Mouse (Mus musculus) heart, embryonic 13.5 days (tissue): ENCODE measurements around the gene Hoxa13. TPM values are rescaled to one million over a fixed set of nuclear protein-coding genes. Genes with fewer than 3 reads are reported as not detected.

Source experiments
- ATAC-seq: fragments of 200-750 bp; cut with Nextera tagmentation; 2 replicates; pipeline ENCODE4 v1.8.0; 2017; ENCODE audit warnings: moderate TSS enrichment; ENCODE audit not compliant: insufficient number of reproducible peaks, low FRiP score, low TSS enrichment; ENCODE audit errors: extremely low read depth
- H3K27ac ChIP-seq: fragments of 300-500 bp; sonication (generic); replicated peaks from 2 replicates; pipeline ENCODE4 v1.5.1; 2015; ENCODE audit warnings: moderate library complexity, mild to moderate bottlenecking, inconsistent platforms
- H3K27me3 ChIP-seq: fragments of 300-500 bp; sonication (generic); replicated peaks from 2 replicates; pipeline ENCODE4 v1.6.1; 2015; ENCODE audit warnings: mild to moderate bottlenecking, inconsistent platforms
- H3K36me3 ChIP-seq: fragments of 300-500 bp; sonication (generic); 2 replicates; pipeline ENCODE4 v1.6.1; 2015; ENCODE audit warnings: mild to moderate bottlenecking, inconsistent platforms
- H3K4me1 ChIP-seq: fragments of 300-500 bp; sonication (generic); 2 replicates; pipeline ENCODE4 v1.6.1; 2015; ENCODE audit warnings: inconsistent platforms
- H3K4me2 ChIP-seq: fragments of 300-500 bp; sonication (generic); 2 replicates; pipeline ENCODE4 v1.6.1; 2015; ENCODE audit warnings: inconsistent platforms, mild to moderate bottlenecking, moderate library complexity
- H3K4me3 ChIP-seq: fragments of 300-500 bp; sonication (generic); 2 replicates; pipeline ENCODE4 v1.5.1; 2015; ENCODE audit warnings: moderate library complexity, mild to moderate bottlenecking, inconsistent platforms
- H3K9ac ChIP-seq: fragments of 300-500 bp; sonication (generic); 2 replicates; pipeline ENCODE4 v1.6.1; 2015; ENCODE audit warnings: inconsistent platforms, mild to moderate bottlenecking, moderate library complexity
- H3K9me3 ChIP-seq: fragments of 300-500 bp; sonication (generic); 2 replicates; pipeline ENCODE4 v1.6.1; 2016; ENCODE audit warnings: inconsistent platforms
- WGBS: fragments of 180-500 bp; shearing (Covaris S2); methylation state at CpG from one replicate; pipeline ENCODE4 v1.1.7; 2015; ENCODE audit warnings: mixed read lengths; 5-methylcytosine and 5-hydroxymethylcytosine counted together
- polyA plus RNA-seq: library from polyadenylated mRNA; unstranded; fragments of >200 nt; fragmentation: Nextera tagmentation; extraction: Ambion mirVana; gene quantifications from 2 replicates; pipeline ENCODE4 v1.2.1, GENCODE M21; 2015

The Hoxa13 gene
- polyA plus RNA-seq, 1 experiment from 2014 or later, result not detected

GRCm38 (mm10) chr6:52224895-52225611, 35.6 kb downstream of the Hoxa13 start:
- ATAC-seq, result no peak
- Histone ChIP-seq H3K4me3 (peak overlapping the region; percentile 23; the same call in 1 of the 2 replicates), H3K4me2 (no peak overlapping the region)

GRCm38 (mm10) chr6:52223939-52224760, 36.5 kb downstream of the Hoxa13 start:
- no peak for ATAC-seq
- Histone ChIP-seq H3K27me3 (peaks cover 99% of the 10 kb centered on the region), H3K4me1 (peaks cover 15% of the 10 kb centered on the region; the same call in 1 of the 2 replicates), H3K9ac (no peak overlapping the region), H3K36me3 (no peaks in the 10 kb centered on the region), H3K4me2 (peak overlapping the region; percentile 26; the same call in 1 of the 2 replicates), H3K27ac (no peak overlapping the region), H3K4me3 (no peak overlapping the region; the same call in 1 of the 2 replicates), H3K9me3 (no peaks in the 10 kb centered on the region)
- 4% methylated on average over 24 of the region's 24 CpGs for WGBS

More at GRCm38 (mm10) chr6:52224895-52225611, 35.6 kb downstream of the Hoxa13 start:
- 1% methylated on average over 36 of the region's 36 CpGs for WGBS
- Histone ChIP-seq H3K9me3 (no peaks in the 10 kb centered on the region), H3K27ac (no peak overlapping the region), H3K27me3 (peaks cover 99% of the 10 kb centered on the region), H3K9ac (no peak overlapping the region), H3K36me3 (no peaks in the 10 kb centered on the region), H3K4me1 (peaks cover 15% of the 10 kb centered on the region; the same call in 1 of the 2 replicates)

- H3K27me3 ChIP-seq, result peaks cover 100% of the 10 kb centered on the region
- no peak for ATAC-seq
- no peak overlapping the region for H3K27ac ChIP-seq
- peaks cover 16% of the 10 kb centered on the region for H3K4me1 ChIP-seq
- no peak overlapping the region for H3K9ac ChIP-seq
- no peaks in the 10 kb centered on the region for H3K36me3 ChIP-seq
- 21% methylated on average over 13 of the region's 13 CpGs for WGBS
- no peak overlapping the region for H3K4me2 ChIP-seq
- no peaks in the 10 kb centered on the region for H3K9me3 ChIP-seq
- no peak overlapping the region for H3K4me3 ChIP-seq
Measured at GRCm38 (mm10) chr6:52222729-52223128, 38.0 kb downstream of the Hoxa13 start.

GRCm38 (mm10) chr6:52221993-52222685, 38.5 kb downstream of the Hoxa13 start:
- no peak for ATAC-seq
- Histone ChIP-seq H3K27me3 (peaks cover 100% of the 10 kb centered on the region), H3K9me3 (no peaks in the 10 kb centered on the region), H3K4me3 (peak overlapping the region; percentile 61), H3K4me2 (peak overlapping the region; percentile 79), H3K36me3 (no peaks in the 10 kb centered on the region), H3K27ac (no peak overlapping the region), H3K9ac (no peak overlapping the region), H3K4me1 (peaks cover 22% of the 10 kb centered on the region)
- 7% methylated on average over 21 of the region's 21 CpGs for WGBS

GRCm38 (mm10) chr6:52221337-52221992, 39.2 kb downstream of the Hoxa13 start, which contains the start of gene Hoxa7:
TSS of gene Hoxa7 (minus strand) at chr6:52221854.
- no peak for ATAC-seq
- peak within 1 kb of the TSS; percentile 61 for H3K4me3 ChIP-seq
- H3K27me3 ChIP-seq, result peaks cover 100% of the 10 kb centered on the region
- WGBS, result 1% methylated on average over 46 of the region's 46 CpGs
- H3K9me3 ChIP-seq, result no peaks in the 10 kb centered on the region
- no peak within 1 kb of the TSS for H3K27ac ChIP-seq
- H3K36me3 ChIP-seq, result no peaks in the 10 kb centered on the region
- H3K4me2 ChIP-seq, result peak within 1 kb of the TSS; percentile 79
- peaks cover 27% of the 10 kb centered on the region for H3K4me1 ChIP-seq
- peak within 1 kb of the TSS; percentile 70 for H3K9ac ChIP-seq

- 8% methylated on average over 12 of the region's 12 CpGs for WGBS
- H3K4me3 ChIP-seq, result peak overlapping the region; percentile 61
- no peak for ATAC-seq
- peaks cover 100% of the 10 kb centered on the region for H3K27me3 ChIP-seq
- no peaks in the 10 kb centered on the region for H3K9me3 ChIP-seq
- no peak overlapping the region for H3K27ac ChIP-seq
- no peaks in the 10 kb centered on the region for H3K36me3 ChIP-seq
- H3K9ac ChIP-seq, result no peak overlapping the region
- peak overlapping the region; percentile 79 for H3K4me2 ChIP-seq
- H3K4me1 ChIP-seq, result peaks cover 24% of the 10 kb centered on the region
Measured at GRCm38 (mm10) chr6:52220865-52221310, 39.8 kb downstream of the Hoxa13 start.

- Histone ChIP-seq H3K4me3 (no peak overlapping the region), H3K4me1 (peaks cover 20% of the 10 kb centered on the region), H3K27me3 (peaks cover 100% of the 10 kb centered on the region), H3K9me3 (no peaks in the 10 kb centered on the region), H3K9ac (no peak overlapping the region), H3K36me3 (no peaks in the 10 kb centered on the region), H3K27ac (no peak overlapping the region), H3K4me2 (no peak overlapping the region)
- no peak for ATAC-seq
- 18% methylated on average over 32 of the region's 32 CpGs for WGBS
Measured at GRCm38 (mm10) chr6:52220003-52220864, 40.4 kb downstream of the Hoxa13 start.

GRCm38 (mm10) chr6:52219234-52219942, 41.3 kb downstream of the Hoxa13 start:
- WGBS, result 29% methylated on average over 9 of the region's 9 CpGs
- Histone ChIP-seq H3K9ac (no peak overlapping the region), H3K4me1 (peaks cover 20% of the 10 kb centered on the region), H3K4me2 (no peak overlapping the region), H3K4me3 (no peak overlapping the region), H3K36me3 (no peaks in the 10 kb centered on the region), H3K27ac (no peak overlapping the region), H3K9me3 (no peaks in the 10 kb centered on the region), H3K27me3 (peaks cover 100% of the 10 kb centered on the region)
- no peak for ATAC-seq

GRCm38 (mm10) chr6:52218643-52219215, 42.0 kb downstream of the Hoxa13 start:
- Histone ChIP-seq H3K9me3 (no peaks in the 10 kb centered on the region), H3K4me2 (no peak overlapping the region), H3K27ac (no peak overlapping the region), H3K4me3 (no peak overlapping the region), H3K4me1 (peaks cover 20% of the 10 kb centered on the region), H3K36me3 (no peaks in the 10 kb centered on the region), H3K27me3 (peaks cover 100% of the 10 kb centered on the region), H3K9ac (no peak overlapping the region)
- 11% methylated on average over 14 of the region's 14 CpGs for WGBS
- ATAC-seq, result no peak
